Mouse (Mus musculus): ENCODE measurements at regions not wholly inside any gene's neighbourhood (a gene's known extent, or its start where the extent isn't known, plus 50 kb on each side); places are given as distances from the start of the nearest gene placed in this dataset.
"Not testable (repeated sequence)": the region's sequence is repeated elsewhere in the genome, so short reads cannot be mapped to it uniquely, and the experiment has no call there.

DNA sequence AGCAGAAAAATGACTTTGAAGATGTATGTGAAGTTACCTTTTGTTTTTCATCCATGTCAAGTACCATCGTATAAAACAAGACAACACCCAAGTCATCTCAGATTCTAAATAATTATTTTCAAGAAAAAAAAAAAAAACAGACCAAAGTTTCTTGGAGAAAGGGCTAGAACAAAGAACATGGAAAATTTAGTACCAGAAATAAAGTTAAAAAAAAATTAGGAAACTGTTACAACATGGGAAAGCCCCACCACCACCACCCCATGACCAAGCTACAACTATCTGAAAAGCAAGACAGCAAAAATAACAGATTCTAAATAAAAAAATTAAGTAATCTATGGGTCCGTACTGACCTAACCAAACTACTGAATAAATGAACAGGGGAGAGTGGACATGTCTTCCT is 235.3 kb upstream of the Smim15 start:
- in situ Hi-C loops (cut with MboI; ENCODE audit: low pct_unique_long_range_greater_than_20kb in 1 of 2, low sequenced_read_pairs in 2 of 2, unreplicated experiment in 1 of 2): no loop called here

GRCm38 (mm10) chr13:107804418-107804817 is 239.8 kb upstream of the Smim15 start:
- in situ Hi-C loops (cut with MboI; ENCODE audit: low pct_unique_long_range_greater_than_20kb in 1 of 2, low sequenced_read_pairs in 2 of 2, unreplicated experiment in 1 of 2): no loop called here

- in situ Hi-C loops (cut with MboI; ENCODE audit: low pct_unique_long_range_greater_than_20kb in 1 of 2, low sequenced_read_pairs in 2 of 2, unreplicated experiment in 1 of 2): no loop called here
Measured at GRCm38 (mm10) chr13:107799199-107799945, 244.9 kb upstream of the Smim15 start.

DNA sequence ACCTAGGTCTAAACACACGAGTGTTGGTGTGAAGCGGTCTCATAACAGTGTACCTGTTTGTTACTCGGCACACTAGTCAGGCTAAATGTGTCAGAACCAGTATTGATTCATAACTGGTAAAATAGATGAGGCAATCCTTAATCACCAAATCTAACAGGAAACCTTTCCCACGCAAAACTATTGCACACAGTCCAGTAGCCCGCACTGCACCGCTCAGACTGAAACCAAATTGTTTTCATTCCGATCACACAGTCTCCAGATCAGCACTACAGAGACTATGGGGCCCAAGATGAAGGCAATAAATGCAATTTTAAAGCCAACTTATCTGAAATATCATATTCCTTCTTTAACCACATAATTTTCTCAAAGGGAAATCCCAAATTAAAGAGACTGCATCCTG is 246.1 kb upstream of the Smim15 start:
- in situ Hi-C loops (cut with MboI; ENCODE audit: low pct_unique_long_range_greater_than_20kb in 1 of 2, low sequenced_read_pairs in 2 of 2, unreplicated experiment in 1 of 2): no loop called here

DNA sequence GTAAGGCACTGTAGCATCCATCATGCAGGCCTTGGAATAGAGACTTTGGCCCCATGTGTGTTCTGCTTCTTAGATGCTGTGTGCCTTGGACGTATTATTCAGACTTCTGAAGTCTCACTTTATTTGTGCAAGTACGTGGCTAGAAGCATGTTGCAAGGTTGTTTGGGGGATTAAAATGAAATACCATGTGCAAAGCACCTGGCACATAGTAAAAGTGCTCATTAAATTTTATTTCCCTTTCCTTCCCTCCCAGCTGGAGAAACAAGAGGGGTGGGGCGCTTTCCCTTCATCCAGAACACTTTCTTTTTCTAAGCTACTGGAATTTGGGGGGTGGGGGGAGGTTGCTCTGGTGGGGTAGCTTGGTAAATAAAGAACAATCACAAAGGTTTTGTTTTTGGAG is 248.7 kb upstream of the Smim15 start:
- in situ Hi-C loops (cut with MboI; ENCODE audit: low pct_unique_long_range_greater_than_20kb in 1 of 2, low sequenced_read_pairs in 2 of 2, unreplicated experiment in 1 of 2): no loop called here

DNA sequence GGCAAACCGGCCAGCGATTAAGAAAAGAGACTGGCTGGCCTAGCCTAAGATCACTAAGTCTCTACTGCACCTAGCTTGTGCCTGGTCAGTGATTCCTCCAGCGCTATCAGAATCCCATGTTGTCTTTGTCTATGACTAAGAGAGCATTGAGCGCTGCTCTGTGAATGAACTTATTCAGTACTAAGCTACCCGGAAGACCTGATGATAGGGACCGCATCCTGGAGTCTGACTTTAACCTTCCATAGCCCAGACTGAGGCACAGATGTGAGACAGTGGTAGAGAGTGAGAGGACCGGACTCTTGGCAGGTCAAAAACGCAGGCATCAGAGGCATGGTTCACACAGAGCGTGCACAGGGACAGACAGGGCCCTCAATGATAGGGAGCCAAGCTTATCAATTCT is 252.5 kb upstream of the Smim15 start:
- in situ Hi-C loops (cut with MboI; ENCODE audit: low pct_unique_long_range_greater_than_20kb in 1 of 2, low sequenced_read_pairs in 2 of 2, unreplicated experiment in 1 of 2): no loop called here

GRCm38 (mm10) chr13:107784971-107785370 is 259.3 kb upstream of the Smim15 start:
- in situ Hi-C loops (cut with MboI; ENCODE audit: low pct_unique_long_range_greater_than_20kb in 1 of 2, low sequenced_read_pairs in 2 of 2, unreplicated experiment in 1 of 2): no loop called here

DNA sequence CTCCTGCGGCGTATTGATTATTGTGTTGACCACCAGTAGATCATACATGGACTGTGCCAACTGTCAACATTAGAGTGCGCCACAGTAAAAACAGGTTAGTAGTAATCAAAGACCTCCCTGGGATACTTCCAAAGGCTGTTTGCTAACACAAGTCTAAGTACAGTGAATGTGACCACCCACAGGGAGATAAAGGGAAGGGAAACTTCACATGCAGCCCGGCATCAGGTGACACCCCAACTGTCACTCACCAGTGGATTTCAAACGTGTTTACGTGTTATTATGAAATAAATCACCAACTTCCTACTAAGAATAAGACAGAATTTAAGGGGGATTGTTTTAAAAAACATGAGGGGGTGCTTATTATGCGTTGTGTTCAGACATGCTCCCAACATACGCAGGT is 262.5 kb upstream of the Smim15 start:
- in situ Hi-C loops (cut with MboI; ENCODE audit: low pct_unique_long_range_greater_than_20kb in 1 of 2, low sequenced_read_pairs in 2 of 2, unreplicated experiment in 1 of 2): no loop called here

DNA sequence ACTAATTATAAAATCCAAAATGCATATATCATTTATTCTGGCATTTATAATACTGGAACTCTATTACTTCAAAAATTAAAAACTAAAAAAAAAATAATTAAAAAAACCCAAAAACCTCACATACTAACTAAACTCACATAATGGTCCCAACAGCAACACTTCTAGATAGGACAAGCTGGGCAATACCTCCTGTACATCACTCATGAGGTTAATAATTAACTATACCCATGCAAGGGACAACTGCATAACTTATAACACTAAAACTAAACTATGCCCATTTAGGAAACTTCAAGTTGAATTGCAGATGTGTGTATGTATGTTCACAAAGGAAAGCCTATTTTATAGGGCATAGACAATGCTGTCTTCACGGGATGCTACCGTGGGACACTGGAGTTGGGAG is 263.0 kb upstream of the Smim15 start:
- in situ Hi-C loops (cut with MboI; ENCODE audit: low pct_unique_long_range_greater_than_20kb in 1 of 2, low sequenced_read_pairs in 2 of 2, unreplicated experiment in 1 of 2): no loop called here

DNA sequence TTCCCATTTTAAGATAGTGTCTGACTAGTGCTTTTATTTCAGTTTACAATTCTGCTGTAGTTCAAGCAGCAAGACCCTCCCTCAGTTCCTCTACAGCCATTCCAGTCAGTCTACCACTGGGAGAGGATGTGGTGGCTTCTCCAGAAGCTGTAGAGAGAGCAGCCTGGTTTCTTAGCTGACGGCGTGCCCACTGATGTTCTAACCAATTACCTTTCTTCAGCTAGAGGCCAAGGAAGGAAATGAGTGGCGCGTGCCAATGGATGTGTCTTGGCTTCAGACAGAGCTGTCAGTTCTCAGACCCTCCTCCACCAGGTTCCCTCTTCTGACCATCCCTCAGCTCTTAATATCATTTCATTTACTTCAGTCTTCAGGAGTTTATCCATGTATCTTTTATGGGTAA is 264.7 kb upstream of the Smim15 start:
- in situ Hi-C loops (cut with MboI; ENCODE audit: low pct_unique_long_range_greater_than_20kb in 1 of 2, low sequenced_read_pairs in 2 of 2, unreplicated experiment in 1 of 2): no loop called here

DNA sequence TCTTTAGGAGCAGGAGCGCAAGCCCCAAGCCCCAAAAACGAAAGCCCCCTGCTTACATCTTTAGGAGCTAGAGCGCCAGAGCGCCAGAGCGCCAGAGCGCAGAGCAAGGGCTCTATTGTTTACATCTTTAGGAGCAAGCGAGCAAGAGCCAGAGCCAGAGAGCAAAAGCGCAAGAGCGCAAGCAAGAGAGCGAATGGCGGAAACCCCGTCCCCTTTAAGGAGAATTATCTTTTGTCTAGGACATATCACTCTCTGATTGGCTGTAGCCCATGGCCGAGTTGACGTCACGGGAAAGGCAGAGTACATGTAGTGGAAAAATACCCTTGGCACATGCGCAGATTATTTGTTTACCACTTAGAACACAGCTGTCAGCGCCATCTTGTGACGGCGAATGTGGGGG is 269.7 kb upstream of the Smim15 start:
- in situ Hi-C loops (cut with MboI; ENCODE audit: low pct_unique_long_range_greater_than_20kb in 1 of 2, low sequenced_read_pairs in 2 of 2, unreplicated experiment in 1 of 2): not testable (repeated sequence)

DNA sequence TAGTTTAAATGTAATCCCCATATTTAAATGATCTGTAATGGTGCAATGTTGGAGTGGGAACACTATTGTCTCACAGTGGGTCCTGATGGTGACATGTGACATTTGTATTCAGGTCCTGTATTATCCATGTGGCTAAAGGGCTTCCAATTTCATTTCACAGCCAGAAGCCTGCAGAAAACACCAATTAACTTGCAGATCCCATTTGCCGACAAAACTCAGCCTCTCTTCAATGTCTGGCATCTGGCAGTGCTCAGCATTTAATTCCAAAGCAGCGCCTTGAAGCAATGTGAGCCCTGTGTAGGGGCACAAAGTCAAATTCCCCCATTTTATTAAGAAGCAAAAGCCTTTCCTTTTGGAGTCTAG is 277.0 kb upstream of the Smim15 start:
- in situ Hi-C loops (cut with MboI; ENCODE audit: low pct_unique_long_range_greater_than_20kb in 1 of 2, low sequenced_read_pairs in 2 of 2, unreplicated experiment in 1 of 2): no loop called here

GRCm38 (mm10) chr13:107766397-107767261 is 277.6 kb upstream of the Smim15 start:
- in situ Hi-C loops (cut with MboI; ENCODE audit: low pct_unique_long_range_greater_than_20kb in 1 of 2, low sequenced_read_pairs in 2 of 2, unreplicated experiment in 1 of 2): no loop called here

GRCm38 (mm10) chr13:107763911-107764310 is 280.3 kb upstream of the Smim15 start:
- in situ Hi-C loops (cut with MboI; ENCODE audit: low pct_unique_long_range_greater_than_20kb in 1 of 2, low sequenced_read_pairs in 2 of 2, unreplicated experiment in 1 of 2): no loop called here

DNA sequence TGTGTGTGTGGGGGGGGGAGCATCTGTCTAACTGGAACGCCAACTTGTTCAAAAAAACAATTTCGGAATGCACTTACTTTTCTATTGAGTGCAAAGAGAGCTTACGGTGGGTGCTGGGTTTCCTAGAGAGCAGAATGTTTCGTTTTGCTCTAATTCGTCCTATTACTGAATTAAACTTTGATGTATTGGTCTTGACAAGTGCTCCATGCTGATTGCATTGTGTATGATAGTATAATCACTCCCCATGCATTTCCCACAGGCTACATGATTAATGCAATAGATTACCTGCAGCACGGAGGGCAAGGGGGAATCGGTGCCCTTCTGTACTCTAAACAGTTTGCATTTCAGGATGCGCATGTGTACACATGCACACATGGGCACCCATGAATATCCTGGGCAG is 283.7 kb upstream of the Smim15 start:
- in situ Hi-C loops (cut with MboI; ENCODE audit: low pct_unique_long_range_greater_than_20kb in 1 of 2, low sequenced_read_pairs in 2 of 2, unreplicated experiment in 1 of 2): no loop called here

DNA sequence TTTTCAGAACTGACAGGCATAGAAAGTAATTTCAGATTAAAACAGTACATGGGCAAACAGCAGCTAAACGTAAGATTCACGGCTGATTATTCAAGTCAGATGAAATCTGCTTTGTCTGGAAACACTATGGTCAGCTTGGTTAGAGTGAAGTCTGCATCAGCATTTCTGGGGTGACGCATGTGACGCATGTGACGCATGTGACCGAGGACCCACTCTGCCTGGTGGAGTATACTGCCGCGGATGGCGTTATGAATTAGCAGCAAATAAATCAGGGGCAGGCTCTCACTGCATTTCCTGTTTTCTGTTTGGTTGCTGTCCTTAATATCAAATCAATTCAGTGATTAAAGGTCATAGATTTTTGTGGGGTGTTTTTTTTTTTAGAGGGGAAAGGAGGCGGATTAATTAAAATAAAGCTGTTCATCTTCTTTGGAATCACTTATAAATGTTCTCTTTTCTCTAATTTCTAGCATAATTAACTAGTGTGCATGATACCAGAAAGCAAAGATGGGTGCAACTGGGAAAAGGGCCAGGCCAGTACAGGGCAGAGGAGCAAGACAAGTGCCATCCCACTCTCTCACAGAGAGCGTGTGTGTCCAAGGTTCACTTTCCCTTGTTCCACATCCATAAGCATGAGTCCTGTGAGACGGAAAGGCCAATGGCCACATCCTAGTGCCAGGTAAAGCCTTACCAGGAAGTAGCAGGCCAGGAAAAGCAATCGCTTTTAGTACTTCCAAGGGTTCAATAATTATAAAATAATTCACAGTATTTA is 285.7 kb upstream of the Smim15 start:
- in situ Hi-C loops (cut with MboI; ENCODE audit: low pct_unique_long_range_greater_than_20kb in 1 of 2, low sequenced_read_pairs in 2 of 2, unreplicated experiment in 1 of 2): no loop called here

- in situ Hi-C loops (cut with MboI; ENCODE audit: low pct_unique_long_range_greater_than_20kb in 1 of 2, low sequenced_read_pairs in 2 of 2, unreplicated experiment in 1 of 2): no loop called here
Measured at GRCm38 (mm10) chr13:107752745-107753144, 291.5 kb upstream of the Smim15 start.

- in situ Hi-C loops (cut with MboI; ENCODE audit: low pct_unique_long_range_greater_than_20kb in 1 of 2, low sequenced_read_pairs in 2 of 2, unreplicated experiment in 1 of 2): no loop called here
Measured at GRCm38 (mm10) chr13:107743464-107744218, 300.6 kb upstream of the Smim15 start.

GRCm38 (mm10) chr13:107736581-107736980 is 307.7 kb upstream of the Smim15 start:
- in situ Hi-C loops (cut with MboI; ENCODE audit: low pct_unique_long_range_greater_than_20kb in 1 of 2, low sequenced_read_pairs in 2 of 2, unreplicated experiment in 1 of 2): no loop called here

Data from mouse embryonic stem cell (cell line).